ENCODE assay signal across 9 mouse cellular contexts in genomic region chr7:74323683-74324082, GRCm38 (mm10).
DNase-seq lines count a peak whose midpoint lies in the region; ATAC-seq and TF ChIP-seq lines count a peak whose summit lies in the region.
"Had no signal": no experiment of that assay in that cellular context is flagged by ENCODE, and none has a peak within 500 bp of the region (broad histone marks: within the 10 kb centered on the region; RNA-seq: fewer than 3 reads in every experiment).

No protein-coding gene starts in this region.

- 58% methylated on average over 5 of the region's 5 CpGs for WGBS in heart, embryonic 11.5 days (ENCODE audit: insufficient replicate concordance)
- WGBS in heart, postnatal 0 days = 65% methylated on average over 5 of the region's 5 CpGs
- WGBS in midbrain, embryonic 15.5 days = 62% methylated on average over 5 of the region's 5 CpGs
- WGBS in stomach, postnatal 0 days = 57% methylated on average over 5 of the region's 5 CpGs

- H3K4me1 ChIP-seq in heart, embryonic 11.5 days (ENCODE audit: control insufficient read depth, insufficient read depth, low read length) = no peaks in the 10 kb centered on the region
- H3K4me1 ChIP-seq in heart, postnatal 0 days (ENCODE audit: control insufficient read depth, insufficient read depth) = no peaks in the 10 kb centered on the region
- peaks cover 29% of the 10 kb centered on the region for H3K4me1 ChIP-seq in midbrain, embryonic 15.5 days
- no peaks in the 10 kb centered on the region; the same call in 1 of the 2 replicates for H3K4me1 ChIP-seq in stomach, postnatal 0 days (replicated peaks; ENCODE audit: control insufficient read depth, insufficient read depth)

- intact Hi-C loops in left cerebral cortex, postnatal 4 days (cut with DNase I) = no loop called here

- H3K27ac ChIP-seq in heart, embryonic 11.5 days (ENCODE audit: low read depth, low read length) = no peak overlapping the region
- H3K27ac ChIP-seq in heart, postnatal 0 days (ENCODE audit: low read depth) = no peak overlapping the region
- peak overlapping the region; percentile 65; the same call in 1 of the 2 replicates for H3K27ac ChIP-seq in midbrain, embryonic 15.5 days
- H3K27ac ChIP-seq in stomach, postnatal 0 days (replicated peaks) = no peak overlapping the region
- H3K27ac ChIP-seq: macrophage had no signal

- H3K27me3 ChIP-seq in heart, embryonic 11.5 days (ENCODE audit: control insufficient read depth, insufficient read depth, low read length) = no peaks in the 10 kb centered on the region
- no peaks in the 10 kb centered on the region for H3K27me3 ChIP-seq in heart, postnatal 0 days (ENCODE audit: control insufficient read depth, insufficient read depth, low read length)
- no peaks in the 10 kb centered on the region for H3K27me3 ChIP-seq in midbrain, embryonic 15.5 days (replicated peaks)
- H3K27me3 ChIP-seq in stomach, postnatal 0 days (ENCODE audit: control insufficient read depth, insufficient read depth, low read length) = no peaks in the 10 kb centered on the region

- no peaks in the 10 kb centered on the region for H3K9me3 ChIP-seq in heart, embryonic 11.5 days (replicated peaks; ENCODE audit: control insufficient read depth, low read length)
- H3K9me3 ChIP-seq in heart, postnatal 0 days (replicated peaks; ENCODE audit: control insufficient read depth, low read length) = no peaks in the 10 kb centered on the region
- H3K9me3 ChIP-seq in midbrain, embryonic 15.5 days = no peaks in the 10 kb centered on the region
- no peaks in the 10 kb centered on the region for H3K9me3 ChIP-seq in stomach, postnatal 0 days (ENCODE audit: control insufficient read depth, low read length)

- no peak overlapping the region for H3K9ac ChIP-seq in heart, embryonic 11.5 days (ENCODE audit: low read depth, low read length)
- no peak overlapping the region for H3K9ac ChIP-seq in heart, postnatal 0 days (replicated peaks; ENCODE audit: low read depth, low read length)
- no peak overlapping the region for H3K9ac ChIP-seq in midbrain, embryonic 15.5 days
- H3K9ac ChIP-seq in stomach, postnatal 0 days (ENCODE audit: low read length) = no peak overlapping the region

- no peak for ATAC-seq in heart, embryonic 11.5 days (replicated peaks; ENCODE audit: insufficient number of reproducible peaks, low FRiP score, low TSS enrichment)
- ATAC-seq in heart, postnatal 0 days (ENCODE audit: insufficient read depth, low read depth) = no peak
- ATAC-seq in midbrain, embryonic 15.5 days (replicated peaks) = peak; percentile 51
- no peak for ATAC-seq in granulocyte monocyte progenitor cell, adult 5-6 weeks (replicated peaks; ENCODE audit: poor library complexity, severe bottlenecking)
- ATAC-seq in stomach, postnatal 0 days (ENCODE audit: low FRiP score, low TSS enrichment) = no peak

- TF ChIP-seq EP300 in heart, postnatal 0 days (IDR thresholded peaks at IDR 0.05; ENCODE audit: low read depth) = no peak
- TF ChIP-seq EP300 in stomach, postnatal 0 days (optimal IDR thresholded peaks at IDR 0.05) = no peak

- H3K4me2 ChIP-seq in heart, embryonic 11.5 days = no peak overlapping the region
- no peak overlapping the region for H3K4me2 ChIP-seq in heart, postnatal 0 days (ENCODE audit: low read depth, low read length)
- no peak overlapping the region for H3K4me2 ChIP-seq in midbrain, embryonic 15.5 days
- H3K4me2 ChIP-seq in stomach, postnatal 0 days (replicated peaks; ENCODE audit: low read depth) = no peak overlapping the region

- no peaks in the 10 kb centered on the region for H3K36me3 ChIP-seq in heart, embryonic 11.5 days (ENCODE audit: control insufficient read depth, insufficient read depth, low read length)
- H3K36me3 ChIP-seq in heart, postnatal 0 days (replicated peaks; ENCODE audit: control insufficient read depth, insufficient read depth, low read length) = no peaks in the 10 kb centered on the region
- no peaks in the 10 kb centered on the region for H3K36me3 ChIP-seq in midbrain, embryonic 15.5 days (replicated peaks)
- H3K36me3 ChIP-seq in stomach, postnatal 0 days (ENCODE audit: control insufficient read depth, insufficient read depth, low read length) = no peaks in the 10 kb centered on the region; the same call in 1 of the 2 replicates

- no peak overlapping the region for H3K4me3 ChIP-seq in heart, embryonic 11.5 days (ENCODE audit: low read depth, low read length)
- H3K4me3 ChIP-seq in heart, postnatal 0 days (ENCODE audit: low read depth, low read length) = no peak overlapping the region
- no peak overlapping the region for H3K4me3 ChIP-seq in midbrain, embryonic 15.5 days
- H3K4me3 ChIP-seq in stomach, postnatal 0 days (ENCODE audit: low read depth, low read length) = no peak overlapping the region

- DNase-seq in heart, adult 11 months = peak; percentile 93
- DNase-seq in heart, postnatal 0 days (ENCODE audit: low spot score) = peak; percentile 24
- DNase-seq in kidney, postnatal 14 days = peak; percentile 75
- no peak for DNase-seq in left cerebral cortex, postnatal 4 days
- DNase-seq in stomach, postnatal 0 days (ENCODE audit: low spot score) = no peak

- TF ChIP-seq CTCF in heart, postnatal 0 days (IDR thresholded peaks at IDR 0.05; ENCODE audit: low read depth) = no peak
- TF ChIP-seq CTCF in stomach, postnatal 0 days (IDR thresholded peaks at IDR 0.05; ENCODE audit: low read depth) = no peak

Comparison
In these comparisons a context has a peak if more than half of its experiments do, and no peak if none do; other contexts are left out.
1. DNase-seq: peak in heart, adult 11 months (single experiment), heart, postnatal 0 days (single experiment) and kidney, postnatal 14 days (single experiment); none in left cerebral cortex, postnatal 4 days (single experiment) and stomach, postnatal 0 days (single experiment).